Mouse (Mus musculus): ENCODE measurements at regions not wholly inside any gene's neighbourhood (a gene's known extent, or its start where the extent isn't known, plus 50 kb on each side); places are given as distances from the start of the nearest gene placed in this dataset.
A peak's percentile ranks its signal among the peaks of the same experiment; 100 is the strongest.

DNA sequence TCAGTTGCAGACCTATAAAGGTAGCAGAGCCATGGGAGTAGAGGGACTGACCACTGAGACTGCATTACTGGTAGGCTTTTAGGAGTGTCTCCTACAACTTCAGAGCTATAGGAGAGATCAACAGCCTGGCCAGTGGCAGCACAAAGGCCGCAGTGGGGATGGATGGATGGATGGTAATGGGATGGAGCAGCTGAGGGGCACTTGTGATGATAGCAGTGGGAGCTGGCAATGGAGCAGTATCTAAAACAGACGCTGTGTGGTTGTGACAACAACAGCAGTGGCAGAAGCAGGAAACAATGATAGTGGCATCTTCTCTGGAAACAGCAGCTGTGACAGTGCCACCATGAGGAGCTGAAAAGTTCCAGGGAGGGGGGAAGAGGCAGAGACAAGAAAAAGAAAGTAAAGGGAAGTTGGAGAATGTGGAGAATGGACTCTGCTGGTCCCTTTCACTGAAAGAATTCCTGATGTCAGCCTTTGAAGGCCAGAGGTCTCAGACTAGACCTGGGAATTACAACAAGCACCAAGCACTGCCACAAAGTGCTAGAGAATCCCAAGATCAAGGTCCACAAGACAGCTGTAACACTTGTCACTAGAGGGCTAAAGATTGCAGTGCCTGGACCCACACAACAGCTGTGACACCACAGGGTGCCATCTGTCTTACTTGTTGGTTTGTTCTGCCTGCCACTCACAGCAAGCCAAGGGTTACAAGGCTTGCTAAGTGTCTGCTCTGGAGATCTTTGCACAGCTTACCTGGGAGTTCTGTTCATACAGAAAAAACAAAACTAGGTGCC, 624.1 kb upstream of the Pitx2 start:
- Histone ChIP-seq H3K4me2 (no peak overlapping the region), H3K4me1 (no peaks in the 10 kb centered on the region), H3K36me3 (no peaks in the 10 kb centered on the region), H3K9me3 (no peaks in the 10 kb centered on the region), H3K4me3 (no peak overlapping the region), H3K9ac (no peak overlapping the region), H3K27ac (no peak overlapping the region), H3K27me3 (no peaks in the 10 kb centered on the region)
- WGBS: 60% methylated on average over 2 of the region's 2 CpGs
- ATAC-seq (ENCODE audit: insufficient number of reproducible peaks, low FRiP score, low TSS enrichment, low read depth): no peak

DNA sequence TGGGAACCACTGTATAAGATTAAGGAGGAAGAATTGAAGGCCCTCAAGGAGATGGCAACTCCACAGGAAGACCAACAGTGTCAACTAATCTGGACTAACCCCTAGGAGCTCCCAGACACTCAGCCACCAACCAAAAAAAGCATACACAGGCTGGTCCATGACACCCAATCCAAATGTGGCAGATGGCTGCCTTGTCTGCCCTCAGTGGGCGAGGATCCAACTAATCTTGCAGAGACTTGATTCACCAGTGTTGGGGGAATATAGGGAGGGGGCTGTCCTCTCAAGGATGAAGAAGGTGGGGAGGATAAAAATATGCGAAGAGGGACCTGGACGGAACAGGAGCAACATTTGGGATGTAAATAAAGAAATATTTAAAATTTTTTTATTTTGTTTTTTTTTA, 629.1 kb upstream of the Pitx2 start:
- Histone ChIP-seq H3K36me3 (no peaks in the 10 kb centered on the region), H3K4me2 (no peak overlapping the region), H3K27me3 (no peaks in the 10 kb centered on the region), H3K9ac (no peak overlapping the region), H3K4me3 (no peak overlapping the region), H3K4me1 (no peaks in the 10 kb centered on the region), H3K27ac (no peak overlapping the region), H3K9me3 (no peaks in the 10 kb centered on the region)
- ATAC-seq (ENCODE audit: insufficient number of reproducible peaks, low FRiP score, low TSS enrichment, low read depth): no peak
- 85% methylated on average over 3 of the region's 3 CpGs for WGBS

DNA sequence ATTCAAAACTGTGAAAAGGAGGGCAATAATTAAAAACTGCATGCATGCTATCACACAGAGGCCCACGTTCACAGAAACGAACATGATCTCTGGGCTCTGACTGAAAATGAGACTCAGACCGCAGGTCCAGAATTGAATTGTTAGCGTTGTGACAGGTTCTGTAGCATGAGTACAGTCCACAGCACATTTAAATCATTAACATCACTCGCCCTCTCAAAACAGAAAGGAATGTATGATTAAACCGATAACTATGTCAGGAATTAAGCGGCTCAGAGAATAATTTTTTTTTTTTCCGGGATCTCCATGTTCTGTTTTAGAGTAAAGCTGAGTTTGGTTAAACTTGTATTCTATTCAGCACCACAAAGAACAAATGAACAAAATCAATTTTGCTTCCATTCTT, 634.3 kb upstream of the Pitx2 start:
- Histone ChIP-seq H3K9ac (no peak overlapping the region), H3K4me1 (no peaks in the 10 kb centered on the region), H3K4me2 (no peak overlapping the region), H3K36me3 (no peaks in the 10 kb centered on the region), H3K4me3 (no peak overlapping the region), H3K27ac (no peak overlapping the region), H3K27me3 (no peaks in the 10 kb centered on the region), H3K9me3 (no peaks in the 10 kb centered on the region)
- WGBS: 53% methylated on average over 8 of the region's 8 CpGs
- no peak for ATAC-seq (ENCODE audit: insufficient number of reproducible peaks, low FRiP score, low TSS enrichment, low read depth)

DNA sequence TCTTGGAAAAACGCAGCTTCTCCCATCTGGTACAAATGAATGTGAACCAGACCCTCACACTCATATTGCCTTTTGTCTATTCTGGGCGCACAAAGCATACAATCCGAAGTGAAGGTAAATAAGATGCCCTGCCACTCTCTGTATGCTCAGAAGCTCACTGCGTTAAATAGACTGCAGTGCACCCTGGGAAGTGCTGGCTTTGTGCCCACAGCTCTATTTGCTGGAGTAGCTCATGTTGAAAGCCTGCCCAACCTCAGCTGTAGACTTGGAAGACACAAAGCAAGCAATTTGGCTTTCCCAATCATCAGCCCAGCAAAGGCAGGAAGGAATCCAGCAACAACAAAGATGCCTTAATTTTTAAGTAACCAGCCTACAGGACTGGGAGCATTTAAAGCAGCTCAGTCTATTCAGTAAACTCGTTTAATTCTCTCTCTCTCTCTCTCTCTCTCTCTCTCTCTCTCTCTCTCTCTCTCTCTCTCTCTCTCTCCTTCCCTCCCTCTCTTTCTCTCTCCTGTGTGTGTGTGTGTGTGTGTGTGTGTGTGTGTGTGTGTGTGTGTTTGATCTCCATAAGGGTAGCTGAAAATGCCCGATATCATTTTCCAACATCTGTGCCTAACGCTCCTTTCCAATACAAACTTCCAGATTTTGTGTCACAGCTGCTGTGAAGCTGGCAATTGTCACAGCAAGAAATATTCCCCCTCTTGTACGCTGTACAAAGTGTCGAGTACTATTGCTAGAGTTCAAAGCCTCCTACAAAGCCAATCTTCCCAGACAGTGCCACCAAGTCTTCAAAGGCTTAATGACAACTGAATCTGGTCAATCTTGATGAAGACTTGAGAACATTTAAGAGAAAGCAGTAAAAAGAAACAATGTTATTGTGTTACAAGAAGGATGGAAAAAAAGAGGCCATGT, 650.5 kb upstream of the Fam241a start:
- Histone ChIP-seq H3K4me1 (peaks cover 4% of the 10 kb centered on the region; the same call in 1 of the 2 replicates), H3K4me2 (no peak overlapping the region), H3K4me3 (no peak overlapping the region), H3K9ac (no peak overlapping the region), H3K27ac (no peak overlapping the region), H3K27me3 (no peaks in the 10 kb centered on the region), H3K36me3 (no peaks in the 10 kb centered on the region), H3K9me3 (no peaks in the 10 kb centered on the region)
- ATAC-seq (ENCODE audit: insufficient number of reproducible peaks, low FRiP score, low TSS enrichment, low read depth): peak; percentile 76; the same call in 1 of the 2 replicates
- 40% methylated on average over 9 of the region's 9 CpGs for WGBS

DNA sequence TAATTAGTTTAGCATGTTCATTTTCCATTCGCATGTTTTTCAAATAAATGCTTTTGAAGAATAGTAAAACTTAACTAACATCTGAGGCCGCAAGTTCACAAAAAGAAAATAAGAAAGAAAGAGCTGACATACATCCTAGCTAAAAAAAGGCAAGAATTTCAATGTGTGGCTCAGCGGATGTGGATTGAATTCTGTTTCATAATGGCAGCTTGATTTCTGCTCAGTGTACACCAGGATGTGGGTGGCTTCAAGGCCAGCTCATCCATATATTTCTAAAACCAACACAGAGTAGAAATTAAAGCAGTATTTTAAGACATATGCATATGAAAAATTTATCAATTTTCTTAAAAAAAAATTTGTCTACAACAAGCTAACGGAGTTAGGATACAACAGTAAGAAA, 629.3 kb upstream of the Fam241a start:
- Histone ChIP-seq H3K4me1 (no peaks in the 10 kb centered on the region), H3K9ac (no peak overlapping the region), H3K4me3 (no peak overlapping the region), H3K27me3 (no peaks in the 10 kb centered on the region), H3K27ac (no peak overlapping the region), H3K4me2 (no peak overlapping the region), H3K9me3 (no peaks in the 10 kb centered on the region), H3K36me3 (no peaks in the 10 kb centered on the region)
- 86% methylated on average over 4 of the region's 4 CpGs for WGBS
- no peak for ATAC-seq (ENCODE audit: insufficient number of reproducible peaks, low FRiP score, low TSS enrichment, low read depth)

DNA sequence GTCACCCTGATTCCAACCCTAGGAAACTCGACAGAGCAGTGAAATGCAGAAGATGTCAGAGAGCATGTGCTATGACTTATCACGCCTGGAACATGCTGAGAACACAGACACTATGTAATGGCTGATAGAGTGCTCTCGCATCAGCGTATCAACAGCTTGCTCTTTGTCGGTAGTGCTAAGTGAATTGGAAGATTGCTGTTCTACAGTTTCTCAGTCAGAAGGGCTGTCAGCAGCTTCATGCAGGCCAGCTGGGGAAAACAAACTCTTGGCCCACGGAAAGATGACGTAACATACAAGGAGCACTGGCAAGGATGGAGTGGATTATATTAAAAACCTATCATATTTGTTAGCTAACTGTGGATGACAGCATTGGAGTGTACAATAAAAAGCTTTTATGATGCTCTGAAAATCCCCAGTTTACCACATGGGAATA, 624.6 kb upstream of the Fam241a start:
- no peaks in the 10 kb centered on the region for H3K36me3 ChIP-seq
- no peaks in the 10 kb centered on the region for H3K9me3 ChIP-seq
- WGBS: 41% methylated on average over 7 of the region's 7 CpGs
- no peak overlapping the region for H3K27ac ChIP-seq
- H3K4me2 ChIP-seq: 0 out of 2 replicates have a peak overlapping the region, but pooled peaks have one; percentile 17
- H3K4me3 ChIP-seq: no peak overlapping the region
- no peak overlapping the region for H3K9ac ChIP-seq
- ATAC-seq (ENCODE audit: insufficient number of reproducible peaks, low FRiP score, low TSS enrichment, low read depth): peak; percentile 76
- H3K4me1 ChIP-seq: peaks cover 6% of the 10 kb centered on the region; the same call in 1 of the 2 replicates
- H3K27me3 ChIP-seq: no peaks in the 10 kb centered on the region

DNA sequence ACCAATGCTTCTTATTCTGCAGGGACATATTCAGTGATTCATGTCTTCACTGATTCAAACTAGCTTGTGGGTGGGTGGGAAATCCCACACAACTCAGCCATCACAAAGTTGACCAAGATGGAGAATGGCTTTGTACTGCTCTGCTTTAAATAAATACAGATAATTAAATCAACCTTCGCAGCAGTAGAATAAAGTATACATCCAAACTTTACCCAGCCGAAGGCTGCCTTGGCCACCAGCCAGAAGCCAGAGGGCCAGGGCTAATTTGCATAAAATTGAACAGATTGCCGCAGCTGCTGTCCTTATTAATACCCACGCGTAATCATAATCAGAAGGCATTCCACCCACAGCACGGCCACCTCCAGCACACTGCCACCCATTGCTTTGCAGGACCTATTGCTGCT, 623.8 kb upstream of the Fam241a start:
- no peak overlapping the region for H3K9ac ChIP-seq
- H3K4me2 ChIP-seq: peak overlapping the region; percentile 17; the same call in 1 of the 2 replicates
- WGBS: 39% methylated on average over 6 of the region's 6 CpGs
- H3K27ac ChIP-seq: no peak overlapping the region
- peaks cover 6% of the 10 kb centered on the region; the same call in 1 of the 2 replicates for H3K4me1 ChIP-seq
- H3K9me3 ChIP-seq: no peaks in the 10 kb centered on the region
- H3K36me3 ChIP-seq: no peaks in the 10 kb centered on the region
- ATAC-seq (ENCODE audit: insufficient number of reproducible peaks, low FRiP score, low TSS enrichment, low read depth): no peak
- no peak overlapping the region for H3K4me3 ChIP-seq
- no peaks in the 10 kb centered on the region for H3K27me3 ChIP-seq

DNA sequence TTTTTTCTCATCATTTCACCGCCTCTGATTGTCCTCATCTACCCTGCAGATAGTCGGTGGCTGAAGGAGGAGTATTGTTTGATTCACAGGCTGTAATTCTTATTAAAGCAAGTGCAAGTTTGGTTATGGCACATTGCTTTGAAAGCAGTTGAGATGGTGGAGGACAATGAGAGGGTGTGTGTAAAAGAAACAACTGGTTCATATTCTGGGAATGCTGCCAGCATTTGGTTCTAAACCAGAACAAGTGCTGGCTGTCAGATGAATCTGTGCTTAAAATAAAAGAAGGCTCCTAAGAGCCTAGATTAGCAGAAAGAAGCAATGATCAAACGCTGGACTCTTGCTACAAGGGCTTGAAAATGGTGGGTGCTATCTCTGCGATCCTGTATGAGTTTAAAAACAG, 622.7 kb upstream of the Fam241a start:
- Histone ChIP-seq H3K9ac (no peak overlapping the region), H3K9me3 (no peaks in the 10 kb centered on the region), H3K4me2 (no peak overlapping the region), H3K36me3 (no peaks in the 10 kb centered on the region), H3K27me3 (no peaks in the 10 kb centered on the region), H3K4me3 (no peak overlapping the region), H3K27ac (no peak overlapping the region), H3K4me1 (peaks cover 6% of the 10 kb centered on the region; the same call in 1 of the 2 replicates)
- ATAC-seq (ENCODE audit: insufficient number of reproducible peaks, low FRiP score, low TSS enrichment, low read depth): no peak
- WGBS: 64% methylated on average over 4 of the region's 4 CpGs

DNA sequence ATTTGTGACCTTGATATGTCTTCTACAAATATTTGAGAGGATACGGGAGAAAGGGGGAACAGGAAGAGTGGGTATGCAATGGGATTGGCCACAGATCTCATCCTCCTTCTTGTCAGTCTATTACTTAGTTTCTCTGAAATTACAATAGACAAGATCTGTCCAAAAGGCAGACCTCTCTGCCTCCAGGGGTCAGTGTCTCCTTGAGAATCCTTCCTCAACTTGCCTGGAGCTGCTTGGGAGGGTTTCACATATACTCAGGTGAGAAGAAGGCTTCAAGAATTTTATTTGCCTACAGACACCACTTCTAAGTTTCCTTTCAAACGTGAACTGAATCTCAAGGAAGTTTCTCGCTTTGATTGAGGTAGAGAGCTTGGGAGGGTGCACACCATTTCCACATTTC, 575.0 kb upstream of the Fam241a start:
- 41% methylated on average over 3 of the region's 3 CpGs for WGBS
- no peak for ATAC-seq (ENCODE audit: insufficient number of reproducible peaks, low FRiP score, low TSS enrichment, low read depth)

DNA sequence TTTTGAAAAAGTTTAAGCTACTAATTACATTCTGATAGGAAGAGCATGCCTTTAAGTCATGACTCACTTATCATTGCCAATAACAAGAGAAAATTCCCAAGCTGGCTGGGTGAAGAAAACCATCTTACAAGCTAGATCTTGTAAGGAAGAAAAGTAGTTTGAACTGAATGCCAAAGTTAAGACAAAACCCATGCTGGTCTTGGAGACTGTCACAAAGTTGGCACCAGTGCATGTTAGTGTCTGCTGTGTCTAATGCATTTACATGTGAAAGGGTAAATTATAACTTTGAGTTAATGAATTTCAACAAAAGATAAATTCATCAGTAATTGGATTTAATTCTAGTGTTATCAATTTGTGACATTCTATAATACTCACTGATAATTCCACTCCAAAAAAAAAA, 533.6 kb upstream of the Fam241a start:
- no peak overlapping the region for H3K4me3 ChIP-seq
- ATAC-seq (ENCODE audit: insufficient number of reproducible peaks, low FRiP score, low TSS enrichment, low read depth): no peak

More for the DNA sequence above, 575.0 kb upstream of the Fam241a start:
- H3K9ac ChIP-seq: no peak overlapping the region
- no peaks in the 10 kb centered on the region for H3K4me1 ChIP-seq
- no peaks in the 10 kb centered on the region for H3K9me3 ChIP-seq
- no peaks in the 10 kb centered on the region for H3K27me3 ChIP-seq
- H3K4me3 ChIP-seq: no peak overlapping the region
- no peak overlapping the region for H3K4me2 ChIP-seq
- no peak overlapping the region for H3K27ac ChIP-seq
- no peaks in the 10 kb centered on the region for H3K36me3 ChIP-seq

DNA sequence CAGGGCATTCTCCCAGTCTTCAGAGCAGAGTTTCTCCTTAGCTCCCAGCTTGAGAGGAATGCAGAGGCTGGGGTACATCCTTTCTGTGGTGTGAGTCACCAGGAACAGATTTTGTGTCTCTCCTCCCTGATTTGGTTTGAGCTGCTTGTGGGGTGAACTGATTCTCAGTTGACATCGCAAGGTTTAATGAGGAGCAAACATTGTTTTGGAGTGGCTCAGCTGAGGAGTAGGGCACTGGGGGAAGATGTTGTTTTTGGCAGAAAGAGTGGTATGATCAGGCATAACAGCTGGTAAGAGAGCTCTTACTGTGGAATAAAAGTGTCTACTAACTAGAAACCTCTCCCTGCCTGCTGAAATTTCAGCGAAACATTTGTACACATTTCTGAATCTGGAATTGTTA, 519.4 kb upstream of the Fam241a start:
- H3K4me1 ChIP-seq: no peaks in the 10 kb centered on the region
- no peak overlapping the region for H3K27ac ChIP-seq
- no peaks in the 10 kb centered on the region for H3K27me3 ChIP-seq
- ATAC-seq (ENCODE audit: insufficient number of reproducible peaks, low FRiP score, low TSS enrichment, low read depth): no peak
- H3K9ac ChIP-seq: no peak overlapping the region
- H3K4me2 ChIP-seq: no peak overlapping the region
- no peaks in the 10 kb centered on the region for H3K36me3 ChIP-seq
- H3K4me3 ChIP-seq: no peak overlapping the region
- no peaks in the 10 kb centered on the region for H3K9me3 ChIP-seq
- WGBS: 72% methylated on average over 2 of the region's 2 CpGs

More for the DNA sequence above, 533.6 kb upstream of the Fam241a start:
- no peak overlapping the region for H3K9ac ChIP-seq
- H3K36me3 ChIP-seq: no peaks in the 10 kb centered on the region
- no peak overlapping the region for H3K27ac ChIP-seq
- H3K4me1 ChIP-seq: no peaks in the 10 kb centered on the region
- H3K4me2 ChIP-seq: no peak overlapping the region
- H3K9me3 ChIP-seq: no peaks in the 10 kb centered on the region
- no peaks in the 10 kb centered on the region for H3K27me3 ChIP-seq

DNA sequence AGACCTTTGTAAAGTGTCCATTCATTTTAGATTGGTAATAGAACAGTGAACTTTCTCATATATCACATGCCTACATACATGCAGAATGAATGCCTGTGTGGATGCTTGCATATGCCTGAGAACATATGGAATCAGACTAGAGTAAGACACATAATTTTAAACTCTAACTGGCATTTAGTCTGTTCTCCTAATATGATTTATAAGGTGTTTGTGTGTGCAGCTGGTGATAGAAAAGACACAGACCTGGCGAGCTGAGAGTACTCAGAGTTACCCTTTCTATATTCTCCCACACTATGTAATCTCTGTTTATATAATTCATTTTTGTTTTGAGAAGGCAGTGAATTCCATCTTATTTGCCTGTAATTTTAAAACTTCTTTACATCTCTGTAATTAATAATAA, 517.4 kb upstream of the Fam241a start:
- no peak overlapping the region for H3K27ac ChIP-seq
- H3K4me3 ChIP-seq: no peak overlapping the region
- no peak overlapping the region for H3K4me2 ChIP-seq
- 54% methylated on average over 1 of the region's 1 CpGs for WGBS
- H3K36me3 ChIP-seq: no peaks in the 10 kb centered on the region
- no peaks in the 10 kb centered on the region for H3K9me3 ChIP-seq
- no peaks in the 10 kb centered on the region for H3K27me3 ChIP-seq
- no peak for ATAC-seq (ENCODE audit: insufficient number of reproducible peaks, low FRiP score, low TSS enrichment, low read depth)
- H3K9ac ChIP-seq: no peak overlapping the region
- no peaks in the 10 kb centered on the region for H3K4me1 ChIP-seq

All from limb, embryonic 15.5 days (tissue).